Mouse (Mus musculus): ENCODE data around the gene Decr2.

- TF ChIP-seq CTCF (IDR thresholded peaks at IDR 0.05; ENCODE audit: borderline replicate concordance, control insufficient read depth, extremely low read depth, insufficient read depth, low read length, poor library complexity), result no peak
- no peak for TF ChIP-seq POLR2A (IDR thresholded peaks at IDR 0.05; ENCODE audit: control insufficient read depth, extremely low read depth, insufficient read depth, low read length, poor library complexity)
These were observed 32.2 kb downstream of the Decr2 start for GRCm38 (mm10) chr17:26057787-26058567.

Data from thymus, adult 2 months (tissue).